Mouse (Mus musculus) midbrain, postnatal 0 days (tissue): ENCODE results near the gene Rai14. TPM values are rescaled to one million over a fixed set of nuclear protein-coding genes. Genes with fewer than 3 reads are reported as not detected.

Experiments
- ATAC-seq: fragments of 200-750 bp; cut with Nextera tagmentation; 2 replicates; pipeline ENCODE4 v1.8.0; 2017; ENCODE audit warnings: moderate number of reproducible peaks, mild to moderate bottlenecking, moderate TSS enrichment, moderate library complexity; ENCODE audit not compliant: low FRiP score
- DNase-seq: peaks from one replicate; pipeline ENCODE4 v3.0.0-alpha.2; 2015; ENCODE audit warnings: low spot score
- H3K27ac ChIP-seq: fragments of 300-500 bp; sonication (generic); 2 replicates; pipeline ENCODE4 v1.5.1; 2014; ENCODE audit warnings: low read depth, mild to moderate bottlenecking, low read length, mixed read lengths
- H3K27me3 ChIP-seq: fragments of 300-500 bp; sonication (generic); 2 replicates; pipeline ENCODE4 v1.6.1; 2014; ENCODE audit warnings: low read length, control low read depth, mixed read lengths; ENCODE audit not compliant: insufficient read depth
- H3K36me3 ChIP-seq: fragments of 300-500 bp; sonication (generic); 2 replicates; pipeline ENCODE4 v1.6.1; 2014; ENCODE audit warnings: low read length, control low read depth, mixed read lengths; ENCODE audit not compliant: insufficient read depth
- H3K4me1 ChIP-seq: fragments of 300-500 bp; sonication (generic); 2 replicates; pipeline ENCODE4 v1.6.1; 2014; ENCODE audit warnings: mild to moderate bottlenecking, control low read depth, antibody characterized with exemption, low read length, mixed read lengths; ENCODE audit not compliant: insufficient read depth
- H3K4me2 ChIP-seq: fragments of 300-500 bp; sonication (generic); 2 replicates; pipeline ENCODE4 v1.6.1; 2014; ENCODE audit warnings: low read depth, mild to moderate bottlenecking, low read length, mixed read lengths; ENCODE audit not compliant: poor library complexity, severe bottlenecking
- H3K4me3 ChIP-seq: fragments of 300-500 bp; sonication (generic); 2 replicates; pipeline ENCODE4 v1.5.1; 2014; ENCODE audit warnings: low read depth, mild to moderate bottlenecking, low read length, moderate library complexity
- H3K9ac ChIP-seq: fragments of 300-500 bp; sonication (generic); replicated peaks from 2 replicates; pipeline ENCODE4 v1.6.1; 2014; ENCODE audit warnings: mild to moderate bottlenecking, low read length, moderate library complexity, mixed read lengths; ENCODE audit not compliant: poor library complexity, severe bottlenecking
- H3K9me3 ChIP-seq: fragments of 300-500 bp; sonication (generic); 2 replicates; pipeline ENCODE4 v1.6.1; 2016; ENCODE audit warnings: low read length, control low read depth
- CTCF ChIP-seq: IDR thresholded peaks from 2 replicates; pipeline ENCODE4 v1.5.1; 2016; ENCODE audit warnings: antibody characterized with exemption, mild to moderate bottlenecking
- WGBS: fragments of 180-500 bp; shearing (Covaris S2); extraction: QIAGEN DNeasy Blood & Tissue Kit; methylation state at CpG from one replicate; pipeline ENCODE4 v1.1.7; 2014; 5-methylcytosine and 5-hydroxymethylcytosine counted together
- polyA plus RNA-seq: library from polyadenylated mRNA; unstranded; fragments of >200 nt; fragmentation: Nextera tagmentation; extraction: Ambion mirVana; gene quantifications from 2 replicates; pipeline ENCODE4 v1.2.1, GENCODE M21; 2015
- total RNA-seq: library from RNA; depleted of rRNA; stranded (reverse); fragments of >200 nt; gene quantifications from 2 replicates; pipeline ENCODE4 v1.2.3, GENCODE M21; 2014

Gene Rai14
- total and polyA plus RNA-seq, 2 experiments from 2014 or later: 4.3 to 9.0 TPM

- Histone ChIP-seq H3K9me3 (no peaks in the 10 kb centered on the region), H3K36me3 (no peaks in the 10 kb centered on the region), H3K4me2 (no peak overlapping the region), H3K4me3 (no peak overlapping the region), H3K9ac (no peak overlapping the region), H3K4me1 (no peaks in the 10 kb centered on the region), H3K27me3 (no peaks in the 10 kb centered on the region), H3K27ac (no peak overlapping the region)
- no peak for TF ChIP-seq CTCF
- no peak for ATAC-seq
- DNase-seq: no peak
- 97% methylated on average over 3 of the region's 3 CpGs for WGBS
These were observed 73.7 kb downstream of the Rai14 start for GRCm38 (mm10) chr15:10640721-10641120.

- TF ChIP-seq CTCF: no peak
- Histone ChIP-seq H3K4me3 (no peak overlapping the region), H3K27me3 (no peaks in the 10 kb centered on the region), H3K9ac (no peak overlapping the region), H3K27ac (no peak overlapping the region), H3K36me3 (no peaks in the 10 kb centered on the region), H3K4me2 (no peak overlapping the region), H3K9me3 (no peaks in the 10 kb centered on the region), H3K4me1 (no peaks in the 10 kb centered on the region; the same call in 1 of the 2 replicates)
- DNase-seq (no peak), ATAC-seq (no peak)
- 94% methylated on average over 6 of the region's 6 CpGs for WGBS
These were observed 77.1 kb downstream of the Rai14 start for GRCm38 (mm10) chr15:10637251-10637793.

- Histone ChIP-seq H3K4me3 (no peak overlapping the region), H3K4me1 (no peaks in the 10 kb centered on the region; the same call in 1 of the 2 replicates), H3K4me2 (no peak overlapping the region), H3K9me3 (no peaks in the 10 kb centered on the region), H3K9ac (no peak overlapping the region), H3K27me3 (no peaks in the 10 kb centered on the region), H3K36me3 (no peaks in the 10 kb centered on the region), H3K27ac (no peak overlapping the region)
- ATAC-seq (no peak), DNase-seq (no peak)
- WGBS: 93% methylated on average over 3 of the region's 3 CpGs
- TF ChIP-seq CTCF: no peak
These were observed 77.6 kb downstream of the Rai14 start for GRCm38 (mm10) chr15:10636844-10637243.

- Histone ChIP-seq H3K4me2 (no peak overlapping the region), H3K9ac (no peak overlapping the region), H3K27ac (no peak overlapping the region), H3K27me3 (no peaks in the 10 kb centered on the region), H3K4me1 (no peaks in the 10 kb centered on the region; the same call in 1 of the 2 replicates), H3K4me3 (no peak overlapping the region), H3K9me3 (no peaks in the 10 kb centered on the region), H3K36me3 (no peaks in the 10 kb centered on the region)
- ATAC-seq (0 out of 2 replicates have a peak, but pooled peaks have one; percentile 35), DNase-seq (no peak)
- TF ChIP-seq CTCF: no peak
- WGBS: 46% methylated on average over 10 of the region's 10 CpGs
These were observed 79.3 kb downstream of the Rai14 start for GRCm38 (mm10) chr15:10635121-10635520.

GRCm38 (mm10) chr15:10634176-10634575 lies 80.2 kb downstream of the Rai14 start:
- Histone ChIP-seq H3K9me3 (no peaks in the 10 kb centered on the region), H3K27ac (no peak overlapping the region), H3K4me2 (no peak overlapping the region), H3K9ac (no peak overlapping the region), H3K4me1 (no peaks in the 10 kb centered on the region; the same call in 1 of the 2 replicates), H3K27me3 (no peaks in the 10 kb centered on the region), H3K4me3 (no peak overlapping the region), H3K36me3 (no peaks in the 10 kb centered on the region)
- DNase-seq (no peak), ATAC-seq (no peak)
- TF ChIP-seq CTCF: no peak
- 64% methylated on average over 6 of the region's 6 CpGs for WGBS

GRCm38 (mm10) chr15:10633381-10633780 lies 81.0 kb downstream of the Rai14 start:
- no peak overlapping the region for H3K27ac ChIP-seq
- 98% methylated on average over 4 of the region's 4 CpGs for WGBS

More at GRCm38 (mm10) chr15:10633381-10633780, 81.0 kb downstream of the Rai14 start:
- no peaks in the 10 kb centered on the region for H3K36me3 ChIP-seq
- no peak overlapping the region for H3K9ac ChIP-seq
- H3K4me2 ChIP-seq: no peak overlapping the region
- no peak for DNase-seq
- H3K4me3 ChIP-seq: no peak overlapping the region
- TF ChIP-seq CTCF: no peak
- H3K9me3 ChIP-seq: no peaks in the 10 kb centered on the region
- H3K27me3 ChIP-seq: no peaks in the 10 kb centered on the region
- H3K4me1 ChIP-seq: no peaks in the 10 kb centered on the region; the same call in 1 of the 2 replicates
- no peak for ATAC-seq
